Mouse (Mus musculus) gastrocnemius, postnatal 4 days (tissue): ENCODE results near the gene Esp22. TPM values are rescaled to one million over a fixed set of nuclear protein-coding genes. Genes with fewer than 3 reads are reported as not detected.
"Not testable (repeated sequence)": the region's sequence is repeated elsewhere in the genome, so short reads cannot be mapped to it uniquely, and the experiment has no call there.

Experiments
- DNase-seq, 2 experiments: peaks; one replicate each; pipeline ENCODE4 v3.0.0; 2021 to 2022; ENCODE audit warnings: low spot score in 2 of 2, mixed read lengths in 2 of 2
- long read RNA-seq, 2 experiments: library from polyadenylated mRNA; stranded (forward); transcript quantifications; one replicate each; pipeline ENCODE4 v2.0.0; 2021
- total RNA-seq, 2 experiments: library from RNA; stranded (reverse); gene quantifications; 2 replicates each; pipeline ENCODE4 v1.2.3; 2021

Esp22 gene
- total RNA-seq = not detected
- long read RNA-seq, experiment 1 = 0 reads
- long read RNA-seq, experiment 2 = 0 reads

GRCm38 (mm10) chr17:39095034-39095433 is at the start of gene Esp22:
TSS of gene Esp22 (plus strand) at chr17:39095334.
- DNase-seq = no peak

GRCm38 (mm10) chr17:39063641-39064040 is 31.5 kb upstream of the Esp22 start:
- DNase-seq = no peak

GRCm38 (mm10) chr17:39076937-39077336 is 18.2 kb upstream of the Esp22 start, which contains the start of gene Esp23:
TSS of gene Esp23 (minus strand) at chr17:39077037.
- no peak for DNase-seq

GRCm38 (mm10) chr17:39107126-39107525 is 12.0 kb downstream of the Esp22 start:
- not testable (repeated sequence) for DNase-seq

- not testable (repeated sequence) for DNase-seq
Observed at GRCm38 (mm10) chr17:39129156-39129555, 34.0 kb downstream of the Esp22 start.

Other genes with a start within 250 kb of the Esp22 start
- not detected for gene Esp24, start 58.6 kb upstream of the Esp22 start, total RNA-seq
- gene Gm21903, start 52.0 kb upstream of the Esp22 start, total RNA-seq = not detected
- gene Esp23, start 18.3 kb upstream of the Esp22 start, total RNA-seq = not detected